Mouse (Mus musculus): ENCODE measurements at regions not wholly inside any gene's neighbourhood (a gene's known extent, or its start where the extent isn't known, plus 50 kb on each side); places are given as distances from the start of the nearest gene placed in this dataset.

- H3K27ac ChIP-seq: no peak overlapping the region
- ATAC-seq (ENCODE audit: insufficient number of reproducible peaks, low FRiP score, low TSS enrichment, low read depth): no peak
- H3K4me1 ChIP-seq: no peaks in the 10 kb centered on the region
- no peaks in the 10 kb centered on the region for H3K9me3 ChIP-seq
- no peak overlapping the region for H3K4me3 ChIP-seq
- H3K9ac ChIP-seq: no peak overlapping the region
- WGBS: 52% methylated on average over 2 of the region's 2 CpGs
- no peaks in the 10 kb centered on the region for H3K27me3 ChIP-seq
- H3K4me2 ChIP-seq: no peak overlapping the region
- no peaks in the 10 kb centered on the region for H3K36me3 ChIP-seq
Measured at GRCm38 (mm10) chr12:97758624-97759023, 500.6 kb downstream of the Galc start.

GRCm38 (mm10) chr12:97750166-97750565, 509.1 kb downstream of the Galc start:
- Histone ChIP-seq H3K4me3 (no peak overlapping the region), H3K9ac (no peak overlapping the region), H3K36me3 (no peaks in the 10 kb centered on the region), H3K9me3 (no peaks in the 10 kb centered on the region), H3K4me1 (no peaks in the 10 kb centered on the region), H3K27me3 (no peaks in the 10 kb centered on the region), H3K4me2 (no peak overlapping the region), H3K27ac (no peak overlapping the region)
- WGBS: 44% methylated on average over 2 of the region's 2 CpGs
- no peak for ATAC-seq (ENCODE audit: insufficient number of reproducible peaks, low FRiP score, low TSS enrichment, low read depth)

GRCm38 (mm10) chr12:97740927-97741326, 518.3 kb downstream of the Galc start:
- no peak overlapping the region for H3K9ac ChIP-seq
- H3K9me3 ChIP-seq: no peaks in the 10 kb centered on the region
- H3K36me3 ChIP-seq: no peaks in the 10 kb centered on the region
- WGBS: 31% methylated on average over 2 of the region's 2 CpGs
- H3K4me2 ChIP-seq: no peak overlapping the region
- no peak overlapping the region for H3K4me3 ChIP-seq
- no peaks in the 10 kb centered on the region for H3K27me3 ChIP-seq
- ATAC-seq (ENCODE audit: insufficient number of reproducible peaks, low FRiP score, low TSS enrichment, low read depth): no peak
- H3K27ac ChIP-seq: no peak overlapping the region
- H3K4me1 ChIP-seq: no peaks in the 10 kb centered on the region

- no peak overlapping the region for H3K27ac ChIP-seq
- H3K9me3 ChIP-seq: no peaks in the 10 kb centered on the region
- no peaks in the 10 kb centered on the region for H3K27me3 ChIP-seq
- H3K4me3 ChIP-seq: no peak overlapping the region
- ATAC-seq (ENCODE audit: insufficient number of reproducible peaks, low FRiP score, low TSS enrichment, low read depth): no peak
- WGBS: 85% methylated on average over 6 of the region's 6 CpGs
- H3K9ac ChIP-seq: no peak overlapping the region
- no peak overlapping the region for H3K4me2 ChIP-seq
- H3K36me3 ChIP-seq: no peaks in the 10 kb centered on the region
- no peaks in the 10 kb centered on the region for H3K4me1 ChIP-seq
Measured at GRCm38 (mm10) chr12:97732078-97732580, 527.1 kb downstream of the Galc start.

GRCm38 (mm10) chr12:97720554-97720953, 538.7 kb downstream of the Galc start:
- no peak for ATAC-seq (ENCODE audit: insufficient number of reproducible peaks, low FRiP score, low TSS enrichment, low read depth)

GRCm38 (mm10) chr12:97717812-97718211, 541.4 kb downstream of the Galc start:
- no peak for ATAC-seq (ENCODE audit: insufficient number of reproducible peaks, low FRiP score, low TSS enrichment, low read depth)
- Histone ChIP-seq H3K9me3 (no peaks in the 10 kb centered on the region), H3K4me2 (no peak overlapping the region), H3K27ac (no peak overlapping the region), H3K4me1 (no peaks in the 10 kb centered on the region), H3K36me3 (no peaks in the 10 kb centered on the region), H3K27me3 (no peaks in the 10 kb centered on the region), H3K9ac (no peak overlapping the region), H3K4me3 (no peak overlapping the region)
- WGBS: 84% methylated on average over 5 of the region's 5 CpGs

More at GRCm38 (mm10) chr12:97720554-97720953, 538.7 kb downstream of the Galc start:
- no peaks in the 10 kb centered on the region for H3K36me3 ChIP-seq
- no peaks in the 10 kb centered on the region for H3K27me3 ChIP-seq
- no peak overlapping the region for H3K9ac ChIP-seq
- H3K9me3 ChIP-seq: no peaks in the 10 kb centered on the region
- H3K4me1 ChIP-seq: no peaks in the 10 kb centered on the region
- no peak overlapping the region for H3K4me3 ChIP-seq
- no peak overlapping the region for H3K4me2 ChIP-seq
- H3K27ac ChIP-seq: no peak overlapping the region
- WGBS: 75% methylated on average over 3 of the region's 3 CpGs

Measured in limb, embryonic 15.5 days (tissue).